9 mouse cellular contexts compared by ENCODE assay signal in the genomic region with DNA sequence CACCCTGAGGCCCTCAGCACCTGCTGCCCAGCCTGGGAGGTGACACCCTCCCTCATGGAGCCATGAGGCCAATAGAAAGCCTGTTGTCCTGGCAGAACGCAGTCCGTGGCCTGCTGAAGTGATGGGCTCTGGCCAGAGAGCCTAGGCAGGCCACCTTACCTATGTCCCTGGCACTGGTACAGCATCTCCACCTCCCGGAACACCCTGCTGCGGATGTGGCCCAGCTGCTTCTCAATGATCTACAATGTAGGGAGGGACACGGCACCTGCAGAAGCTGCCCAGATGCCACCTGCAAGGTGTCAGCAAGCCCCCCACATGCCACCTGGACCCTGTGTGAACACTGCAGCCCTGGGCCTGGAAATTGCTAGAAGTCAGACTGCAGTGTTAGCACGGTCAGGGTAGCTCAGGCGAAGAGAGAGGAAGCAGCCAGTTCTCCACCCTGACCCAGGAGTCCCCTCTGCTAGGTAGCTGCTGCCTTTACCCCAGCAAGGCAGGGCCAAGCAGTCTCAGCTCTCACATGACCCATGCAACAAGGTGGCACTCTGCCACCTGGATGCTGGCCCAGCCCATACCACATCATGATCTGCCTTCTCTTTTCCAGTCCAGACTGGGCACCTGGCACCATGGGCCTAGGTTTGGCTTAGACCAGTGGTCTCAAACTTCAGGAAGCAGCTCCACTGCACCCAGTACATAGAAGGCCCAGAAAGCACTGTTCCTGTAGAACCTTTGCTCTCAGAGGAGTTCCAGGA. TPM values are rescaled to one million over a fixed set of nuclear protein-coding genes. Genes with fewer than 3 reads are reported as not detected.
A peak's percentile ranks its signal among the peaks of the same experiment; 100 is the strongest.
DNase-seq lines count a peak whose midpoint lies in the region; ATAC-seq lines count a peak whose summit lies in the region.
"Had no signal": no experiment of that assay in that cellular context is flagged by ENCODE, and none has a peak within 500 bp of the region (broad histone marks: within the 10 kb centered on the region; RNA-seq: fewer than 3 reads in every experiment).

No protein-coding gene starts in this region.

- no peak overlapping the region for H3K4me2 ChIP-seq in midbrain, embryonic 16.5 days (ENCODE audit: low read length)
- no peak overlapping the region for H3K4me2 ChIP-seq in midbrain, embryonic 15.5 days

- intact Hi-C loops in heart, postnatal 10 days (cut with DNase I), result no loop called here

- peaks cover 45% of the 10 kb centered on the region for H3K36me3 ChIP-seq in midbrain, embryonic 16.5 days (ENCODE audit: control insufficient read depth, insufficient read depth, low read length)
- H3K36me3 ChIP-seq in midbrain, embryonic 15.5 days (replicated peaks), result peaks cover 40% of the 10 kb centered on the region

- H3K4me3 ChIP-seq in midbrain, embryonic 16.5 days (ENCODE audit: low read depth, low read length), result no peak overlapping the region
- no peak overlapping the region for H3K4me3 ChIP-seq in midbrain, embryonic 15.5 days

- H3K9me3 ChIP-seq in midbrain, embryonic 16.5 days (replicated peaks; ENCODE audit: control insufficient read depth, low read length, poor library complexity, severe bottlenecking), result no peaks in the 10 kb centered on the region
- H3K9me3 ChIP-seq in midbrain, embryonic 15.5 days, result no peaks in the 10 kb centered on the region
- H3K9me3 ChIP-seq: megakaryocyte, embryonic 14.5 days had no signal

- H3K27ac ChIP-seq in midbrain, embryonic 16.5 days (ENCODE audit: low read length), result no peak overlapping the region
- no peak overlapping the region for H3K27ac ChIP-seq in midbrain, embryonic 15.5 days

- no peak for ATAC-seq in midbrain, embryonic 16.5 days
- ATAC-seq in midbrain, embryonic 15.5 days (replicated peaks), result no peak
- ATAC-seq in megakaryocyte-erythroid progenitor cell, adult 5-6 weeks (replicated peaks; ENCODE audit: low FRiP score, low TSS enrichment, poor library complexity, severe bottlenecking), result no peak

- 0 out of 2 replicates have a peak overlapping the region, but pooled peaks have one; percentile 26 for H3K9ac ChIP-seq in midbrain, embryonic 16.5 days (ENCODE audit: low read depth, low read length)
- H3K9ac ChIP-seq in midbrain, embryonic 15.5 days, result no peak overlapping the region

- WGBS in midbrain, embryonic 16.5 days, result 96% methylated on average over 7 of the region's 7 CpGs
- WGBS in midbrain, embryonic 15.5 days, result 95% methylated on average over 7 of the region's 7 CpGs

- DNase-seq in cerebellum, adult 8-10 months, result peak; percentile 74
- peak; percentile 89 to 92 for DNase-seq in heart, postnatal 10 days
- peak; percentile 65 for DNase-seq in ovary, postnatal 14 days (ENCODE audit: low spot score)
- DNase-seq in thymus, postnatal 25 days, result no peak
- DNase-seq in embryo, embryonic 9.5 days (ENCODE audit: extremely low spot score), result no peak

- peaks cover 23% of the 10 kb centered on the region for H3K4me1 ChIP-seq in midbrain, embryonic 16.5 days (ENCODE audit: control insufficient read depth, insufficient read depth, low read length)
- H3K4me1 ChIP-seq in midbrain, embryonic 15.5 days, result peaks cover 30% of the 10 kb centered on the region

- H3K27me3 ChIP-seq in midbrain, embryonic 16.5 days (ENCODE audit: control insufficient read depth, insufficient read depth, low read depth, low read length), result no peaks in the 10 kb centered on the region
- H3K27me3 ChIP-seq in midbrain, embryonic 15.5 days (replicated peaks), result no peaks in the 10 kb centered on the region
- H3K27me3 ChIP-seq: megakaryocyte, embryonic 14.5 days had no signal

RNA-seq across cellular contexts. Expression of gene Mknk2, which starts 8.0 kb away (rescaled TPM):
- polyA plus RNA-seq in midbrain, embryonic 16.5 days (2015; fragmentation: Nextera tagmentation; extraction: Ambion mirVana), result 43.7 and 49.1 TPM in 2 replicates
- polyA plus RNA-seq in midbrain, embryonic 15.5 days (2015; fragmentation: Nextera tagmentation; extraction: Ambion mirVana), result 61.5 and 66.6 TPM in 2 replicates
- 100 to 1,000 TPM; 143 to 159 TPM for total RNA-seq in heart, postnatal 10 days (2021)
- total RNA-seq in megakaryocyte-erythroid progenitor cell, adult 5-6 weeks (2014; fragmentation: Nextera tagmentation), result 149 and 158 TPM in 2 replicates
- 78.4 and 117 TPM in 2 replicates for total RNA-seq in megakaryocyte-erythroid progenitor cell, adult 5-6 weeks (2017)

RNA-seq across cellular contexts. Expression of gene Btbd2, which starts 13.0 kb away (rescaled TPM):
- 71.8 and 73.5 TPM in 2 replicates for polyA plus RNA-seq in midbrain, embryonic 16.5 days (2015; fragmentation: Nextera tagmentation; extraction: Ambion mirVana)
- polyA plus RNA-seq in midbrain, embryonic 15.5 days (2015; fragmentation: Nextera tagmentation; extraction: Ambion mirVana), result 85.9 and 90.4 TPM in 2 replicates
- 10 to 100 TPM; 42.2 to 46.4 TPM for total RNA-seq in heart, postnatal 10 days (2021)
- total RNA-seq in megakaryocyte-erythroid progenitor cell, adult 5-6 weeks (2014; fragmentation: Nextera tagmentation), result 27.4 and 32.0 TPM in 2 replicates
- 11.8 and 14.8 TPM in 2 replicates for total RNA-seq in megakaryocyte-erythroid progenitor cell, adult 5-6 weeks (2017)

RNA-seq across cellular contexts. Expression of gene Mob3a, which starts 31.9 kb away (rescaled TPM):
- 61.4 and 64.3 TPM in 2 replicates for polyA plus RNA-seq in midbrain, embryonic 16.5 days (2015; fragmentation: Nextera tagmentation; extraction: Ambion mirVana)
- 63.4 and 64.3 TPM in 2 replicates for polyA plus RNA-seq in midbrain, embryonic 15.5 days (2015; fragmentation: Nextera tagmentation; extraction: Ambion mirVana)
- total RNA-seq in heart, postnatal 10 days (2021), result 10 to 100 TPM; 10.1 to 11.3 TPM
- total RNA-seq in megakaryocyte-erythroid progenitor cell, adult 5-6 weeks (2014; fragmentation: Nextera tagmentation), result 22.8 and 29.1 TPM in 2 replicates
- total RNA-seq in megakaryocyte-erythroid progenitor cell, adult 5-6 weeks (2017), result 30.5 and 38.6 TPM in 2 replicates

RNA-seq across cellular contexts. Expression of gene Izumo4, which starts 32.1 kb away (rescaled TPM):
- 44.9 and 49.5 TPM in 2 replicates for polyA plus RNA-seq in midbrain, embryonic 16.5 days (2015; fragmentation: Nextera tagmentation; extraction: Ambion mirVana)
- 42.9 and 50.9 TPM in 2 replicates for polyA plus RNA-seq in midbrain, embryonic 15.5 days (2015; fragmentation: Nextera tagmentation; extraction: Ambion mirVana)
- total RNA-seq in heart, postnatal 10 days (2021), result 1 to 10 TPM; 2.9 to 4.1 TPM
- 22.8 and 26.4 TPM in 2 replicates for total RNA-seq in megakaryocyte-erythroid progenitor cell, adult 5-6 weeks (2014; fragmentation: Nextera tagmentation)
- 3.0 and 4.5 TPM in 2 replicates for total RNA-seq in megakaryocyte-erythroid progenitor cell, adult 5-6 weeks (2017)

RNA-seq across cellular contexts. Expression of gene Csnk1g2, which starts 47.3 kb away (rescaled TPM):
- 79.9 and 96.8 TPM in 2 replicates for polyA plus RNA-seq in midbrain, embryonic 16.5 days (2015; fragmentation: Nextera tagmentation; extraction: Ambion mirVana)
- 107 and 123 TPM in 2 replicates for polyA plus RNA-seq in midbrain, embryonic 15.5 days (2015; fragmentation: Nextera tagmentation; extraction: Ambion mirVana)
- 100 to 1,000 TPM; 137 to 141 TPM for total RNA-seq in heart, postnatal 10 days (2021)
- total RNA-seq in megakaryocyte-erythroid progenitor cell, adult 5-6 weeks (2014; fragmentation: Nextera tagmentation), result 70.2 and 93.3 TPM in 2 replicates
- 117 and 120 TPM in 2 replicates for total RNA-seq in megakaryocyte-erythroid progenitor cell, adult 5-6 weeks (2017)

Comparison
In these comparisons a context has a peak if more than half of its experiments do, and no peak if none do; other contexts are left out.
1. DNase-seq: peak in cerebellum, adult 8-10 months (single experiment), heart, postnatal 10 days (2 of 2) and ovary, postnatal 14 days (single experiment); none in thymus, postnatal 25 days (single experiment) and embryo, embryonic 9.5 days (single experiment).